Mouse (Mus musculus) spleen, postnatal 10 days (tissue): Measurements from ENCODE around the gene Col5a1.

Experiments used
- DNase-seq, 2 experiments: peaks; one replicate each; pipeline ENCODE4 v3.0.0; 2021 to 2022; ENCODE audit warnings: low spot score in 2 of 2

The Col5a1 gene

DNA sequence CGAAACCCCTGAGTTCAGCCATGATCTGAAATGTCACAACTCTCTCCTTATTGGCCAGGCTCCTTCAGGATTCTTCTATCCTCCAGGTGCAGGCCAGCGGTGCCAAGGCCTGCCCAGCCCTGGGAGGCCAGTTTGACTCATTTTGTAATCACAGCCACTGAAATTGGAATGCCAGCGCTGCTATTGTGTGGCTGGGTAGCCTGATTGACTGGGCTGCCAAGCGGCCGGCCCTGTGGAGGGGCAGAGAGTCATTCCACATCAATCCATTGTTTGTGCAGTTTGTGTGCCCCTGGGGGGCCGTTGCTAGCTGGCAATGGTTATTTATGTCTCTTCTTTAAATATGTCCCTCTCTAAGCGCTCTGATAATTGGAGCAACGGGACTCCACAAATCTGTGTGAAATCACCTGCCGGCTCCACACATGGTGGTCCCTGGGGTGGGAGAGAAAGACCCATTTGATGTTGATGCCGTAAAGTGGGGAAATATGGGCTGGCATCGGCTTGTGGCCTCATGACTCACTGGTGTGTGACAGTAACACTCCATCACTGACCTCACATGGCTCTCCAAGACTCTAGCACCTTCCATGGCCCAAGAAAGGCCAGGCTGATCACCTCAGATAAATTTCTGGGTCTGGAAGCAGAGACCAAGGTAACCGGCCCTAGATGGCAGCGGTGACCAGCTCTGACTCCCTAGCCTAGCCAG is 147.9 kb downstream of the Col5a1 start:
- DNase-seq: no peak

DNA sequence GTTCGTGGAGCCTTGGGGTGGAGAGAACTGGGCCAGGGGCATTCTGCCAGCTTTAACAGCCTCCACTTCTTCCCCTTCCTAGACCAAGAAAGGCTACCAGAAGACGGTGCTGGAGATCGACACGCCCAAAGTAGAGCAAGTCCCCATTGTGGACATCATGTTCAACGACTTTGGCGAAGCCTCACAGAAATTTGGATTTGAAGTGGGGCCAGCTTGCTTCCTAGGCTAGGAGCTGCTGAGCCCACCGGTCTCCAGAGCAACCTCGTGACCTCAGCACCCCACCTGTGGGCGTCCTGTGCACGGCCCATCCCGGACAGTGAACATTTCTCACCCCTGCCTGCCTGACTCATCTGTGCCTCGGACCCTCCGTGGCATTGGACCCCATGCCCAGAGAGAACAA is 150.6 kb downstream of the Col5a1 start:
- DNase-seq: no peak

DNA sequence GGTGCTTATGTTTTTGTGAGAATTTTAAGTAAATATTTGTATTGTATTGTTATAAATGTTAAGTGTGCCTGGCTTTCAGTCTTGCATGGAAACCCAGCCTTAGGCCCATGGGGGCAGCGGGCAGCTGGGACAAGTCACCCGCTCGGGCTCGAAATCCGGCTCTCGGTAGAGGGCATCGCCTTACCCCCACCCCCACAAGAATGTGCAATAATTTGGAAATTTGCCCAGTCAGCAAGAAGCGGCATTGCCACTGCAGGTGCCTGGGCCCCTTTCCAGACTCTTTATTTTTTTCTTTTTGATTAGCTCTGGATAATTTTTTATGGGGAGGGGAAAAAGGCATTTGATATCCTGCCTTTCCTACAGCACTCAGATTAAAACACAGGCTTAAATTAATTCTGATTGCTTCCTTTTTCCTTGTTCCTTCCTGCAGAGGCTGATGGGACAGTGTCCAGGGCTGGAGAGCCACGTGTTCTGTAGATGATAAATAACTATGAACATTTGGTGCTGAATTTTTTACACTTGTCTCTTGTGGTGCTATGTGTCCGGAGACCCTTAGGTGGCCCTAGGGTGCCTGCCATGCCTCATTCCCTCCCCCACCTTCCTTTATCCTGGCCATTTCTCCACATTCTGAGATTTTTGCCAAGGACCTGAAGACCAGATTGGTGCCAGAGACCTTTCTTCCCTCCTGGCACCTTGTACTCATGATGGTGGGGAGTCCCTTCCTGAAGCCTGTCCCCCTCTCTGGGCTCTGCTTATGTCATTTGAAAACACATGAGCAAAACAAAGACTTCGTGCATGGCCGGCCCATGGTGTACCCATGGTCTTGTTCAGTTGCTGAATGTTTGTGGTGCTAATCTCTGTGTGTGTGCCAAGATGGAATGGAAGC is 151.5 kb downstream of the Col5a1 start:
- DNase-seq: no peak

DNA sequence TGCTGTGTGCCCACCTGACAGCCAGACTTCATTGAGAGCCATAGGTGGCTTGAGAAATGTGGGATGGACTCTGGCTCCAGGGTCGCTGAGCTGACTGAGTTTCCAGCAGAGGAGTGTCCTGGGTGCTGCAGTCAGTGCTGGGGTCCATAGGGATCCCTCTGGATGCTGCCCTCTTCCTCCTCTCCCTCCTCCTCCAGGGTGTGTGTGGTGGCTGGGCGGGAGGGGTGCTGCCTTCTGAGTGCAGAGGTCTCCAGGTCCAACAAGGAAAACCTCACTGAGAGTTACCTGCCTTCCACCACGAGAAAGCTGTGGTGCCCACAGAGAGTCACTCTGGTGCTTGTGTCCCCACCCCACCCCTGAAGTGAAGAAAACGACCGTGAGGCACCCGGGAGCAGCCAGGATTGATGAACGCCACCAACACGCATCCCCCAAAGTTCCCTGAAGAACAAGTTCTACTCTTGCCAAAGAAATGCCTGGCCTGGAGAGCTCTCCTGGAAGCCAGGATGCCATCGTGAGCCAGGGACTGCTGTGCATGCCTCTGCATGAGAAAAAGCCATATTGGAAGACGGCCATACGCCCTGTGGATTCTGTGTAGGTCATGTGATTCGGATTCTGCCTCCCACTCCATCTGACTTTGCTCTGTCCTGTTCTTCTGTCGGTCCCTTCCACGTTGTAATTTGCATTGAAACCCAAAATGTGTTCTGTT is 152.3 kb downstream of the Col5a1 start:
- DNase-seq: no peak

DNA sequence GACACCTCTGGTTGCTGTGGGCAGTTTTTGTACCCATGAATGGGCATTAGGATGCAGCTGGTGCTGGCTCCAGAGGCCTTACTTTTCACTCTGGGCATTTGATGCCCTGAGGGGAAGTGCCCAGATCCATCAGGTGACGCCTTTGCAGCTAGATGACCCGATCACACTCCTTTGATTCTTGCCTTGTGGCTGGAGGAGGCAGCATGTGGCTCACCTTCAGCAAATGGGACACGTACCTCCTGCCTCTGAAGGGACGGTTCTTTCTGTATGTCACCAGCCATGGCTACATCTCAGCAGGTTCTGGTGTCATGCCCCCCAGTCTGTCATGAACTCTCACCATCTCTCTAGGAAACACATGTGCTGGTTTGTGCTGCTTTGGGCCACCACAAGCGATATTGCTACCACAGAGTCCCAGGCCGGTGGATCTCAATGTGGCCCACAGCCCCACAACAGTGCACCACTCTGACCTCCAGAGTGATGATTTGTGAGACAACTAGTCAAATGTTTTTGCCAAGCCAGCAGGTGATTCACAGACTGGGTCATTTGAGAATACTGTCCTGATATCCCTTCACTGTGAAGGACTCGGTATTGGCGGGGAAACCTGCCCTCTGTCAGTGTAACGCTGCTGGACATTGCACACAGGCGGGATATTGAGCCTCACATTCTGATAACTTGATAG is 153.6 kb downstream of the Col5a1 start:
- DNase-seq: no peak

DNA sequence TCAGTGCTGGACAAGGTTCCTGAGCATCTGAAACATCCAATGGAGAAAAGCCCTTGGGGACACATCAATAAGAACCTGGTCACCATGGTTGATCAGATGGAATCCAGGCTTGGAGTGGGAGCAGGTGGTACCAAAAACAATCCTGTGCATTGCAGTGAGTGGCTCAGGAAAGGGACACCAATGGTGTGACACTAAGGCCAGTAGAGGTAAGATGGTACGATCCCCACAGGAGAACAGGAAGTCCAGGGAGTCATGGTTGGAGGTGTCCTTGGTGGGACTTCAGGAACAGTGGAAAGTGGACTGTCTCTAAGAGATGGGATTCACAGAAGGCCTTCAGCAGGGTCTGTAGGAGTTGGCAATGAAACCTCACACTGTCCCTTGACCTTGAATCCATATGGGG is 154.2 kb downstream of the Col5a1 start:
- DNase-seq: no peak

DNA sequence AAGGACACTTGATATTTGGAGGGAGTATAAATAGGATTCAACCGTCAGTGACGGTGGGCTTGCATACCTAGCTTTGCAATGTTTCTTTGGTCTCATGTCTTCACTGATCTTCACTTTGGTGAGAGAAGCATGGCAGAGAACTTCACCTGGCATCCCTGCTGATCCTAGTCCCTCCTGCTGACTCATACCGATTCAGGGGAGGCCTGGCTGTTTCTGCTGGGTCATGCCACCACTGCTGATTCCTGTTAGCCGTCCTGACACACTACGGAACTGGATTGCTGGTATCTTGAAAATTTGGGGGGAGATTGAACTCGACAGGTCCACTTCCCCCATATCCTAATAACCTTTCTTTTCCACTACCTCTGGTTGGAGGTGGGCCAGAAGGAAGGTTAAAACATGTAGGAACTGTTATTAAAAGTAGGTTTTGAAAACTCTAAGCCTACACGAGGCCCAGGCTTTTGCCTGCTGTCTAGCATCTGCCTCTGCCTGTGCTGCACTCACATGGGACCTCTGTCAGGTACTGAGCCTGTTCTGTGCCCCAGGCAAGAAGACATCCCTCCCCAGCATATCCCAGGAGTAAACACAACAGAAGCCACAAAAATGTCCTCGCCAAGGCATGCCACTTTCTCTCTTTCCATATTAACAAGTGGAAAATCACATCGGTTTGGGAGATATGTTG is 158.8 kb downstream of the Col5a1 start:
- DNase-seq: no peak

DNA sequence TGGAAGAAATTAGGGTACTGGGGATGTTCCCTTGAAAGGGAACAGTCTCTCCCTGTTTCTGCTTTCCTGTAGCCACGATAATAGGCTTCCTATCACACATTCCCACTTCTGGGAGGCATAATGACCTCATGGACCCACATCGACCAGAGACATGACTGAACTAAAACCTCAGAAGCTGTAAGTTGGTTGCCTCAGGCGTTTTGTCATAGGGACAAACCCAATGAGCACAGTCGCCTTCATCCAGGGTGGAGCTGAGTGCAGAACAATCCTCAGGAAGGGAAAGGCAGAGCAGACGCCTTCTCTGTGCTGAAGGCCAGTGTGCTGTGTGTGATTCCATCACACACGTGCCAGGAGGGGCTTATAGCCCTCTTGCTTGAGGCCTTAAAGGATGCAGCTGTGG is 160.1 kb downstream of the Col5a1 start:
- DNase-seq: no peak

DNA sequence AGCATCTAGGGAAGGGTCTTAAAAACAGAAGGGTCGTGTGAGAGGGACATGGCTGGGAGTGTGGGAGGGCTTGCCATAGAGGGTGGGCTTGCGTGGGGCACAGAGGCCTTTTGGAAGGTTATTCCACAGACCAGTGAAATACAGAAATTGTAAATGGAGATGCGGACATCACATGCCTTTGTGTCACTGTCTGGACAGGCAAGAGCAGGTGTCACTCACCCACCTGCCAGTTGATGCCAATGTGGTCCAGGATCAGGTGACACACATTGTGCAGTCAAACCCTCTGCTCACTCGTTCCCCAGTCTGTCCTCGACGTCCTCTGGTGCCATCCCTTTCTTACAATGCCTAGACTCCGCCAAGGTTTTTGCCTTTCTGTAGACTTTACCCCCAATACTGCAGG is 160.9 kb downstream of the Col5a1 start:
- peak in 1 of 2 experiments; percentile 8 for DNase-seq

DNA sequence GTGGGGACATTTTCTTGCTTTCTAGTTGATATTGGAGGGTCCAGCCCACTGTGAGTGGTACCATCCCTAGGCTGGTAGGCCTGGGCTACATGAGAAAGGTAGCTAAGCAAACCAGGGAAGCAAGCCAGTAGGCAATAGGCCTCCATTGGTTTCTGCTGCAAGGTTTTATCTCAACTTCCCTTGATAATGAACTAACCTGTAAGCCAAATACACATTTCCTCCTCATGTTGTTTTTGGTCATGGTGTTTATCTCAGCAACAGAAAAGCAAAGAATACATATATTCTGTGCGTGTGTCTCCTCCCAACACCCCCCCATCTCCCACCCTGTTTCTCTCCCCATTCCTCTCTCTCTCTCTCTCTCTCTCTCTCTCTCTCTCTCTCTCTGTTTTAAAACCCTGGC is 173.7 kb downstream of the Col5a1 start:
- no peak for DNase-seq

DNA sequence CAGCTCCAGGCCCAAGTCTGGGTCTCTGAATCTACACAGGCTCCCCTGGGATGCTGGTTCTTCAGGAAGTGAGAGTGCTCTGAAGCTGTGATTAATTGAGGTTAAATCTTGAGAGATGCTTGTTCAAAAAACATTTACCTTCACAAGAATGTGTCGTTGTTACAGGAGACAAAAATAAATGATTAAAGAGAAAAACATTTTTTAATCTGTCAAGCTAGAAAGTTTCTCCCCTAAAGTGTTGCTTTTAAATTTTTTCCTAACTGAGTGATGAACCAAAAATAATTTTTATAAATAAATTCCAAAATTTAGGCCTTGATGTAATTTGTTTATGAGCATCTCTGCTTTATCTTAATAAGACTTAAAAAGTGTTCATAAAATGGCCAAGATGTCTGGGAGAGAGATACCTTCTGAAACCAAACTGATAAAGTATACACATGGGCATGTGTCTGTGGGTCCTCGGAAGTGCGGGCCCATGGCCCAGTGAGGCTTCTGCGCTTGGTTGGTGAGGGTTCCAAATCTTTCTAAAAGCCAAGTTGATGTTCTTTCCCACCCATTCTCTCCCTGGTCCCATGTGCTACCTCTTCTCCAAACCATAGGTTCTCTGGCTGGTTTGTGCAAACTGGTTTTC is 177.6 kb downstream of the Col5a1 start:
- no peak for DNase-seq

DNA sequence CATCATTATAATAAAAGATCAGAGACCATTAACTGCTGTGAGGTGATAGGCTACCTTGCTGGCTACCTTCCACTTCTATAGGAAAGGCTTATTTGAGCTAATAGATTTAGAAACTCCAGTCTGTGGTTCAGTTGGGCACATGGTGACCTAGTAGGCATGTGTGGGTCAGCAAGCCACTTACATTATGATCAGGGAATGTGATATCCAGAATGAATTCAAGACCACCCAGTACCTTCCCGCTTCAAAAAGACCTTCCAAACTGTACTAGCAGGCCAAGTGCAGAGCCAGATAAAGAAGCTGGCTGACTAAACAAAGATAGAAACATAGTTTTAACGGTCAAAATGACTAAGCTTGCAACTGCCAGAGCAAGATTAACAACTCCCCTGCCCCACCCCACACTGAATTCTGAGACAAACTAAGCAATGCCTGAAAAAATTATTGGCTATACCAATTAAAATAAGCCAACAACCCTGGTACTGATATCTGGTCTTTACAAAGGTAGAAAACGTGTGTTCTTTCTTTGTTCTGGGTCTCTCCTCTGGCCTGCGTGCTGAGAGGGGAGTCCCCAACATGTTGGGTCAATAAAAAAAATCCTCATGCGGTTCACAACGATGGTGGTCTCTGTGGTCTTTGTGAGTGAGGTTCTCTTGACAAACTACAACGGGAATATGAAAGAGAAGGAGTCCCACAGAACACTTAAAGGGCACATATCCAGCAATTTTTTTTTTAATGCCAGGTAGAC is 178.3 kb downstream of the Col5a1 start:
- no peak for DNase-seq

DNA sequence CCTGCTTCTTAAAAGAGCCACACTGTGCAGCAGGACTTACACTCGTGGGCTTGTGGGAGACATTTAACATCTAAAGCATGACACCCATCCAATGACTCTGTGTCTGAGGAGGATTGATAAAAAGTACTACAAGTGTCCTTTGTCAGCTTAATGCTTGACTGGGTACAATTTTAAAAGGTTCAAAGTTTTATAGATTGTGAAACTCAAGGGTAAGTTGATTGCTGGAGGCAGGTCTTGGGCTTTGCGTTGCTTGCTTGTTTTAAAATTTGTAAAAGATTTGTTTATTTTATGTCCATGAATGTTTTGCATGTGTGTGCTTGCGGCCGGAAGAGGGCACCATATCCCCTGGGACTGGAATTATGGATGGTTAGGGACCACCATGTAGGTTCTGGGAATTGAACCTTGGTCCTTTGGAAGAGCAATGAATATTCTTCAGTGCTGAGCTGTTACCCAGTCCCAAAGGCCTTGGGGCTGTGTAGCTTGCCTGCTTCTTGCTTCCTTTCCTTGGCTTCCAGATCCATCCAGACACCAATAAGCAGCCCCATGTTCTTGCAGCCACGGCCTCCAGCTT is 178.9 kb downstream of the Col5a1 start:
- no peak for DNase-seq

DNA sequence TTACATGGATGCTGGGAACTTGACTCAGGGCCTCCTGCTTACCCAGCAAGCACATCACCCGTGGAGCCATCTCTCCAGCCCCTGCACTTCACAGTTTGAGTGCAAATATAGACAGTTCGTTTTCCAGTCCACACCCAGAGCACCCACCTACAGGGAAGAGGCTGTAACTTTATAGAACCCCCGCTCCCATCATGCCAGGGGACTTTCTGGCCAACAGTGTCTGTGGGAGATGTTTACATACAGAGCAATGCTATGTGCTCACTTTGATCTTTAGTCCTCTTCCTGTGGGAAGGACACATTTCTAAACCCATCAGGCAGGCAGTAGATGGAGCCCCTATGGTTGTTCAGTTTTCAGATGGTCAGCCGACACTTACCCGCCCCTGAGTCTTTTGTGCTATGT is 180.5 kb downstream of the Col5a1 start:
- no peak for DNase-seq

DNA sequence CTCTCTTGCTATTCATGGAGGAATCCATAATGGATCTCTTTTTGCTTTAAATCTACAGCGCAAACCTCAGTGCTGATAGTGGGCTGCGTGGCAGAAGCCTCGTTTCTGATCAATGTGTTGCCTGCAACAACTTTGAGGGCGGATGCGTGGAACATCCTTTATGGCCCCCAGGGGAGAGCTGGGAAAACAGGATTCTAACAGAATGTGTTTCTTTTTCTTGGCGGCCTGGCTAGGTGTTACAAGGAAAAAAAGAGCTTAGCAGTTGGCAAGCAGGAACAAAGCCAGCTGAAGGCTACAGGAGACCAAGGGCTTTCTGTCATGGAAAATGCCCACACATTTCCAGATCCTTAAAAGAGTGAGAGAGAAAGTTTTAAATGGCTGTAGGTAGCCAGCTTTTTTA is 180.9 kb downstream of the Col5a1 start:
- no peak for DNase-seq

DNA sequence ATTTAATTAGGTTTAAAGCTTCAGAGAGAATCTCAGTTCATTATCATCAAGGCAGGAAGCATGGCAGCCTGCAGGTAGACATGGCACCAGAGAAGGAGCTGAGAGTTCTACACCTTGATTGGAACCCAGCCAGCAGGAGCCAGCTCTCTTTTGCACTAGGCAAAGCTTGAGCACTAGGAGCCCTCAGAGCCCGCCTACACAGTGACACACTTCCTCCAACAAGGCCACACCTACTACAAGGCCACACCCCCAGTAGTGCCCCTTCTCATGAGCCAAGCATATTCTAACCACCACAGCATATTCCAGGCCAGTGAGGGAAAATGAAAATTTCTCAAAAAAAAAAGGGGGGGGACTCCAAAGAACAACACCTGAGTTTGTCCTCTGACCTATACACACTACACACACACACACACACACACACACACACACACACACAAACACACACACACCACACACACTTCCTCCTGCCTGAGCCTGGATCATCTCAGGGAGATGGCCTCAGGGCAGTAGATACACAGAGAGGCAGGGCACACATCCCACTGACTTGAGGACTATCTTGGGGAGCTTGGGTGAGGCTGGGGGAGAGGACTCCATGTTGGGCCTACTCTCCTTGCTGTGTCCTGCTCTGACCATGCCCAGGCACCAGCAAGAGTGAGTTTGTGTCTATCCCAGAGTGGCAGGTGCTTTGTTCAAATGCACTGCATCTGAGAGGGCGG is 181.8 kb downstream of the Col5a1 start:
- DNase-seq: peak in 1 of 2 experiments; percentile 38

DNA sequence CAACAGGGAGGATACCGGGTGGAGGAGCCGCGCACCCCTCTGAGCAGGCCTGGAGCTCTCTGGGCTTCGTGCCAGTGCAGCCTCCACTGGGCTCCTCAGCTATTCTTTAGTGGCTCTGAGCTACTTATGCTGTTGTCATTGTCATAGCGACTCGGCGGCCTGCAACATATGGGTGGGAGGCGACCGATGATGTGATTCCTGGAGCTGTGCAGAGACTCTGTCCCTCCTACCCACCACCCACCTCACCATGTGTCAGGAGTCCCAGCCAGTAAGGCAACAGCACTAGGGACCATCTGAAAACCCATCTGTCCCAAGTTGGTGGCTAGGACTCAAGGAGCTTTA is 182.3 kb downstream of the Col5a1 start:
- peak in 1 of 2 experiments; percentile 45 for DNase-seq

DNA sequence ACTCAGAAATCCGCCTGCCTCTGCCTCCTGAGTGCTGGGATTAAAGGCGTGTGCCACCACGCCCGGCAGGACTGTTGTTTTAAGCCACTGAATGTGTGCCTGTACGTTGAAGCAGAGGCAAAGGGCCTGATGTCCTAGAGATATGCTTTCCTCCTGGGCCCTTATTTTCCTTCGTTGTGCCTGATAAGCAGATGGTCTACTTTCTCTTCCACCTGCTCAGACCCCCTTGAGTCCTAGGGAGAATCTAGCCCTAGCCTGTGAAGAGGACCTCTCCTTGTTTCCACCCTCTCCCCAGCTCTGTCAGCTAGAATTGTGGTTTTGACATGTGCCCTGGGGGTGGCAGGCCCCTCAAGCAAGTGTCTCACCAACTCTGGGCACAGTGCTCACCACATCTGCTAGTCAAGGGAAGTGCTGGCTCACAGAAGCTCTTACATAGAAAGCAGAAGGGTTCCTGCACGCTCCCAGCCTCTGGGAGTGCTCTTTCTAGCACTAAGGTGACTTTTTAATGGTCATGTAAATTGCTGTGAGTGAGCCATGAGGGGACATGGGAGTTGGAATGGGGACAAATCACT is 189.5 kb downstream of the Col5a1 start:
- no peak for DNase-seq

DNA sequence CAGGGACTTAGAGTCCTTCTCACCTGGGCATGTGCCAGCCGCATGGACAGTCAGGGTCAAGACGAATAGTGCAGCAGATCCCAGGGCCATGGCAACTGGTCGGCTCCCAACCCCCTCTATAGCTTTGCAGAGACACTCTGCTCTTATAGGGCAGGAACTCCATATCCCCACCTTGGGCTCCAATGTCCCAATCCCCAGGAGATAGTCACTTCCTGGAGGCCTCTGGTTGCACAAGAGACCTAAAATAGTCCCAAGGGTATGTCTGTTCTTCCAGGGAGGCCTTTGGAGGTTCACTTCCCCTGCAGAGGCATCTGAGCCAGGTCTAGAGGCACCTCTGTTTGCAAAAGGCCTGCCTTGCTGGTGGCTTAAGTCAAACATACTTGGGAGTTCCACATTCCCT is 198.5 kb downstream of the Col5a1 start, which contains the start of gene Fcnb:
Gene Fcnb, minus strand, starts transcription at position 118 of the 400 bp plus-strand sequence.
- DNase-seq: no peak
